Mouse (Mus musculus) kidney, adult 2 months (tissue): ENCODE data around the gene Bcas3. TPM values are rescaled to one million over a fixed set of nuclear protein-coding genes. Genes with fewer than 3 reads are reported as not detected.
A peak's percentile ranks its signal among the peaks of the same experiment; 100 is the strongest.

Source experiments
- DNase-seq: peaks from one replicate; pipeline ENCODE4 v3.0.0; 2021
- H3K27ac ChIP-seq: fragments of 200-500 bp; 2 replicates; pipeline ENCODE4 v1.5.1; 2012; ENCODE audit warnings: low read depth, low read length, control low read depth, inconsistent platforms; ENCODE audit not compliant: insufficient read depth
- H3K27me3 ChIP-seq: fragments of 200-500 bp; replicated peaks from 2 replicates; pipeline ENCODE4 v1.6.1; 2012; ENCODE audit warnings: mild to moderate bottlenecking, moderate library complexity, low read length, inconsistent platforms; ENCODE audit not compliant: control insufficient read depth, insufficient read depth
- H3K36me3 ChIP-seq: fragments of 200-500 bp; 2 replicates; pipeline ENCODE4 v1.6.1; 2012; ENCODE audit warnings: mild to moderate bottlenecking, moderate library complexity, low read length, inconsistent platforms; ENCODE audit not compliant: control insufficient read depth, insufficient read depth
- H3K4me1 ChIP-seq: fragments of 200-500 bp; 2 replicates; pipeline ENCODE4 v1.6.1; 2011; ENCODE audit warnings: low read length; ENCODE audit not compliant: control insufficient read depth, insufficient read depth
- H3K4me3 ChIP-seq: fragments of 200-500 bp; 2 replicates; pipeline ENCODE4 v1.5.1; 2011; ENCODE audit warnings: mild to moderate bottlenecking, low read depth, low read length, control low read depth; ENCODE audit not compliant: insufficient read depth
- CTCF ChIP-seq: fragments of 200-500 bp; conservative IDR thresholded peaks from 2 replicates; pipeline ENCODE4 v1.5.1; 2011; ENCODE audit warnings: low read depth, mild to moderate bottlenecking, control low read depth, low read length, moderate library complexity, mixed read lengths; ENCODE audit not compliant: insufficient read depth, insufficient read length
- POLR2A ChIP-seq: fragments of 200-500 bp; IDR thresholded peaks from one replicate; pipeline ENCODE4 v1.6.1; 2011; ENCODE audit warnings: low read depth, low read length, control low read depth
- WGBS: fragments of 180-500 bp; shearing (Covaris S2); methylation state at CpG from one replicate; pipeline ENCODE4 v1.1.7; 2018; 5-methylcytosine and 5-hydroxymethylcytosine counted together
- polyA plus RNA-seq: library from polyadenylated mRNA; depleted of rRNA; stranded (reverse); fragments of >200 nt; gene quantifications from 2 replicates; pipeline ENCODE4 v1.2.3, GENCODE M21; 2012

Bcas3 gene
- polyA plus RNA-seq, 1 experiment: 47.3 TPM

DNA sequence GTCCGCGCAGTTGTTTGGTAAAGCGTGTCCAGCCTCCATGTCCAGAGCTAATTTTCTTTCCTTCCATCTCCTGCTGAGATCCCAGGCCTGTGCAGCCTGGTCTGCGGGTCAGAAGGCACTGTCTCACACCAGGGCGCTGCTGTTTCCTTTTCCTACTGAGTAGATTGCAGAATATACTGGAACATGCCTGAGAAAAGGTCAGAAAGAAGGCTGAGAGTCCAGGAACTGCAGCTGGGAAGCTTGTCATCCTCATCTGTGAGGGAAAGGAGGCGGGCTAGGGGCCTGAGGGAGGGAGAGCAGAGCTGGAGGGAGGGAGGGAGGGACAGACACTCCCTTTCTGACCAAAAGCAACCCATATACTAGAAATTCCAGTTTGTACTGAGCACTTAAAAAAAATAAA lies 170.7 kb downstream of the Bcas3 start:
- peak; percentile 55 for DNase-seq
- peak overlapping the region; percentile 40 for H3K27ac ChIP-seq

GRCm38 (mm10) chr11:85524186-85524585 lies 171.2 kb downstream of the Bcas3 start:
- 29% methylated on average over 12 of the region's 12 CpGs for WGBS
- H3K27me3 ChIP-seq: no peaks in the 10 kb centered on the region
- H3K4me3 ChIP-seq: no peak overlapping the region
- peaks cover 9% of the 10 kb centered on the region for H3K4me1 ChIP-seq
- H3K36me3 ChIP-seq: no peaks in the 10 kb centered on the region
- TF ChIP-seq POLR2A (no peak), CTCF (no peak)
- peak overlapping the region; percentile 25 for H3K27ac ChIP-seq
- peak; percentile 85 for DNase-seq

More for the DNA sequence above, 170.7 kb downstream of the Bcas3 start:
- 54% methylated on average over 6 of the region's 6 CpGs for WGBS
- no peaks in the 10 kb centered on the region for H3K36me3 ChIP-seq
- no peaks in the 10 kb centered on the region for H3K27me3 ChIP-seq
- H3K4me1 ChIP-seq: peaks cover 9% of the 10 kb centered on the region
- no peak overlapping the region for H3K4me3 ChIP-seq
- TF ChIP-seq CTCF: no peak

- 33% methylated on average over 16 of the region's 16 CpGs for WGBS
- no peak overlapping the region for H3K4me3 ChIP-seq
- TF ChIP-seq CTCF (no peak), POLR2A (no peak)
- no peaks in the 10 kb centered on the region for H3K27me3 ChIP-seq
- H3K36me3 ChIP-seq: no peaks in the 10 kb centered on the region
- H3K4me1 ChIP-seq: peaks cover 9% of the 10 kb centered on the region
- H3K27ac ChIP-seq: peak overlapping the region; percentile 25; the same call in 1 of the 2 replicates
- DNase-seq: peak; percentile 87
These were observed 172.0 kb downstream of the Bcas3 start for GRCm38 (mm10) chr11:85524841-85525500.

- 48% methylated on average over 10 of the region's 10 CpGs for WGBS
- H3K36me3 ChIP-seq: no peaks in the 10 kb centered on the region
These were observed 172.5 kb downstream of the Bcas3 start for GRCm38 (mm10) chr11:85525501-85525885.

DNA sequence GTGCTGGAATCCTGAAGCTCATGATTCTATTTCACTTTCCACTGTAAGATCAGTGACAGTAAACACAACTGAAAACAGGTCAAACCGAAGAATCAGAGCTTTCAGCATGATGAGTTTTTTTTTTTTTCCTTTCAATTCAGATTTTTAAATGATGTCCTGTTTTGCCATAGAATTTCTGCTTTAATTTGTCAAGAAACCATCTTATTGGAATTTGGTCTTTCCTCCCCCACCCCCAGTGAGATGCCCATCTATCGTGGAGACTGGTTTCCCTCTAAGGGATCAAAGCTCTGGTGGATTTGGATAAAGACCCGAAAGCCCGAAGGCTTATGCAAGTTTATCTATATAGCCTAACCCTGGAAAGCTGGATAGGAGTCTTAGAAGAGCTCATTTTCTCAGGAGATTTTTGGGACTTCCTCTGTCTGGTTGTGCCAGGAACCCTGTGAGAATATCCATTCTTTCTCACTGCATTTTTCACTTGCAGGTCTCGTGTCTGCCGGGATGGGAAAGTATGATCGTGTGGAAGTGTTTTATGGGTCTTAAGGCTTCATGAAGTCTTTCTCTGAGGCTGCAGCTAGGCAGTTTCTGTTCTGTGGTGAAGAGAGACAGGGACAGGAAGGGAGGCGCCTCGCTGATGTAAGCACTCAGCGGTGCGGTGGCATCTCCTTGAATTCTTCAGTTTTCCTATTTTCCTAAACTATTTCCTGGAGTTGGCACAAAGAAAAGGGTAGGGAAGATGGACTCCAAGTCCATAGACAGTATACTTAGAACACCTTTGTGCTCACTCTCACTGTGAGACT lies 173.2 kb downstream of the Bcas3 start:
- H3K27ac ChIP-seq: peak overlapping the region; percentile 51
- TF ChIP-seq CTCF: no peak
- no peak for TF ChIP-seq POLR2A
- DNase-seq: peak; percentile 38
- no peaks in the 10 kb centered on the region for H3K36me3 ChIP-seq
- no peak overlapping the region for H3K4me3 ChIP-seq
- peaks cover 6% of the 10 kb centered on the region; the same call in 1 of the 2 replicates for H3K4me1 ChIP-seq
- H3K27me3 ChIP-seq: no peaks in the 10 kb centered on the region
- 59% methylated on average over 11 of the region's 11 CpGs for WGBS

More at GRCm38 (mm10) chr11:85525501-85525885, 172.5 kb downstream of the Bcas3 start:
- Histone ChIP-seq H3K27me3 (no peaks in the 10 kb centered on the region), H3K4me1 (peaks cover 6% of the 10 kb centered on the region), H3K27ac (peak overlapping the region; percentile 51), H3K4me3 (no peak overlapping the region; the same call in 1 of the 2 replicates)
- DNase-seq: peak; percentile 24
- TF ChIP-seq CTCF (no peak), POLR2A (no peak)

DNA sequence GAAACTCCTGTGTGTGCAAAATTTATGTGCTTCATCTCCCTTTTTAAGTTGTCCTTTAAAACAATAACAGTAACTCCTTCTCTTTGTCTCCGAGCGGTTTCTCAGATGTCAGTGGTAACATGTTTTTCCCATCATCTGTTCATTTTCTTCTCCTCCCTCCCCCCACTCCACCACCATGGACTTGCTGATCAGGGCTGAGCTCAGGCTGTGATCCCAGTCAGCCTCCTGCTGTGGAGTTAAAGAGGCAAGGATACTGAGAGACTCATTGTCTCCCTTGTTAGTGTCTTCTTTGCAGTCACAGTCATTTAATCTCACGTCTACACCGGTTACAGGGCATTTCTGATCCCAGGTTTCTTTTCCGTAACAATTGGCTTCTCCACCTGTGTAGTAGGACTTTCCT lies 174.3 kb downstream of the Bcas3 start:
- Histone ChIP-seq H3K27me3 (no peaks in the 10 kb centered on the region), H3K36me3 (no peaks in the 10 kb centered on the region; the same call in 1 of the 2 replicates), H3K4me1 (peaks cover 6% of the 10 kb centered on the region; the same call in 1 of the 2 replicates), H3K27ac (no peak overlapping the region), H3K4me3 (no peak overlapping the region)
- no peak for DNase-seq
- WGBS: 92% methylated on average over 5 of the region's 5 CpGs
- TF ChIP-seq POLR2A (no peak), CTCF (no peak)

- Histone ChIP-seq H3K36me3 (no peaks in the 10 kb centered on the region; the same call in 1 of the 2 replicates), H3K4me3 (no peak overlapping the region), H3K27me3 (no peaks in the 10 kb centered on the region), H3K27ac (no peak overlapping the region), H3K4me1 (peaks cover 6% of the 10 kb centered on the region; the same call in 1 of the 2 replicates)
- 88% methylated on average over 5 of the region's 5 CpGs for WGBS
- no peak for DNase-seq
- TF ChIP-seq POLR2A: no peak
- TF ChIP-seq CTCF: no peak
These were observed 176.7 kb downstream of the Bcas3 start for GRCm38 (mm10) chr11:85529531-85530285.
